Mouse (Mus musculus): ENCODE data around the gene Gm9495.
"Not testable (repeated sequence)": the region's sequence is repeated elsewhere in the genome, so short reads cannot be mapped to it uniquely, and the experiment has no call there.

The Gm9495 gene

GRCm38 (mm10) chr8:69453465-69453864, at the start of gene Gm9495:
TSS of gene Gm9495 (minus strand) at chr8:69453565.
- not testable (repeated sequence) for DNase-seq (ENCODE audit: low spot score)

GRCm38 (mm10) chr8:69474946-69475345, 21.6 kb upstream of the Gm9495 start:
- DNase-seq (ENCODE audit: low spot score), result not testable (repeated sequence)

- DNase-seq (ENCODE audit: low spot score), result not testable (repeated sequence)
These were observed 33.3 kb downstream of the Gm9495 start for GRCm38 (mm10) chr8:69420018-69420417.

GRCm38 (mm10) chr8:69414326-69414725, 39.0 kb downstream of the Gm9495 start:
- DNase-seq (ENCODE audit: low spot score), result no peak

DNA sequence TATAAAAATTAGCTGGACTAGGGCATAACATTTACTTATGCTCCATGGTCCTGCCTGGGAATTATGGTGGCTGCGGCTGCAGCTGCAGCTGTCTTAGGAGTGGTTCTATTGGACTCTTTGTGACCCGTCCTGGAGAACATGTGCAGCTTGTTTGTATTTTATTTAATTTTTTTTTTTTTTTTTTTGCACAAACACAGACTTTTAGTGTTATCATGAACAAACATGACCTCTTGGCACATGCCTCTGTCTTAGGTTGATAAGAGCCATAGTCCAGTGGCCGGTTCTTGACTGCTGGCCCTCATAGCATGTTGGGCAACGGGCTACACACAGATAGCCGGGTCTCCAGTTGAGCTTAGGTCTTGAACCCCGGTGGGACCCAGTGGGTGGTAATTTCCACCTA, 48.6 kb downstream of the Gm9495 start:
- DNase-seq (ENCODE audit: low spot score), result peak; percentile 56

GRCm38 (mm10) chr8:69399956-69400443, 53.4 kb downstream of the Gm9495 start:
- DNase-seq (ENCODE audit: low spot score), result peak; percentile 59

- DNase-seq (ENCODE audit: low spot score), result peak; percentile 66
These were observed 54.0 kb downstream of the Gm9495 start for GRCm38 (mm10) chr8:69399181-69399955.

- DNase-seq (ENCODE audit: low spot score), result no peak
These were observed 57.2 kb downstream of the Gm9495 start for GRCm38 (mm10) chr8:69396196-69396595.

GRCm38 (mm10) chr8:69395050-69395789, 58.1 kb downstream of the Gm9495 start:
- peak; percentile 89 for DNase-seq (ENCODE audit: low spot score)

- DNase-seq (ENCODE audit: low spot score), result no peak
These were observed 69.0 kb downstream of the Gm9495 start for GRCm38 (mm10) chr8:69384361-69384760.
